In genomic region chr16:96159091-96159731, GRCm38 (mm10) we compare ENCODE assay signal across 9 mouse cellular contexts. TPM values are rescaled to one million over a fixed set of nuclear protein-coding genes. Genes with fewer than 3 reads are reported as not detected.
DNase-seq lines count a peak whose midpoint lies in the region; ATAC-seq and TF ChIP-seq lines count a peak whose summit lies in the region.
"Had no signal": no experiment of that assay in that cellular context is flagged by ENCODE, and none has a peak within 500 bp of the region (broad histone marks: within the 10 kb centered on the region; RNA-seq: fewer than 3 reads in every experiment).

No protein-coding gene starts in this region.

- H3K4me1 ChIP-seq in intestine, embryonic 16.5 days (ENCODE audit: control insufficient read depth, insufficient read depth, low read length), result peaks cover 5% of the 10 kb centered on the region; the same call in 1 of the 2 replicates
- H3K4me1 ChIP-seq in liver, embryonic 13.5 days (replicated peaks), result peaks cover 12% of the 10 kb centered on the region; the same call in 1 of the 2 replicates
- no peaks in the 10 kb centered on the region; the same call in 1 of the 2 replicates for H3K4me1 ChIP-seq in stomach, postnatal 0 days (replicated peaks; ENCODE audit: control insufficient read depth, insufficient read depth)

- ATAC-seq in intestine, embryonic 16.5 days, result peak; percentile 85
- peak; percentile 76 for ATAC-seq in liver, embryonic 13.5 days (ENCODE audit: low read depth)
- peak; percentile 82 for ATAC-seq in stomach, postnatal 0 days (ENCODE audit: low FRiP score, low TSS enrichment)

- peak overlapping the region; percentile 94 for H3K9ac ChIP-seq in intestine, embryonic 16.5 days (ENCODE audit: low read depth, low read length)
- peak overlapping the region; percentile 79 for H3K9ac ChIP-seq in liver, embryonic 13.5 days
- peak overlapping the region; percentile 88 for H3K9ac ChIP-seq in stomach, postnatal 0 days (ENCODE audit: low read length)

- WGBS in intestine, embryonic 16.5 days, result 2% methylated on average over 57 of the region's 67 CpGs
- WGBS in liver, embryonic 13.5 days (ENCODE audit: insufficient replicate concordance), result 1% methylated on average over 58 of the region's 67 CpGs
- WGBS in stomach, postnatal 0 days, result 3% methylated on average over 58 of the region's 67 CpGs

- H3K27me3 ChIP-seq in intestine, embryonic 16.5 days (replicated peaks; ENCODE audit: control insufficient read depth, insufficient read depth, low read length), result no peaks in the 10 kb centered on the region
- peaks cover 12% of the 10 kb centered on the region; the same call in 1 of the 2 replicates for H3K27me3 ChIP-seq in liver, embryonic 13.5 days
- H3K27me3 ChIP-seq in stomach, postnatal 0 days (ENCODE audit: control insufficient read depth, insufficient read depth, low read length), result no peaks in the 10 kb centered on the region

- no peak for TF ChIP-seq EP300 in stomach, postnatal 0 days (optimal IDR thresholded peaks at IDR 0.05)

- H3K36me3 ChIP-seq in intestine, embryonic 16.5 days (ENCODE audit: control insufficient read depth, insufficient read depth, low read length), result no peaks in the 10 kb centered on the region
- 0 out of 2 replicates have a peak, but pooled peaks cover 5% of the 10 kb centered on the region for H3K36me3 ChIP-seq in liver, embryonic 13.5 days
- 0 out of 2 replicates have a peak, but pooled peaks cover 3% of the 10 kb centered on the region for H3K36me3 ChIP-seq in stomach, postnatal 0 days (ENCODE audit: control insufficient read depth, insufficient read depth, low read length)

- peak overlapping the region; percentile 76 for H3K27ac ChIP-seq in intestine, embryonic 16.5 days (ENCODE audit: low read length)
- peak overlapping the region; percentile 29; the same call in 1 of the 2 replicates for H3K27ac ChIP-seq in liver, embryonic 13.5 days
- H3K27ac ChIP-seq in stomach, postnatal 0 days (replicated peaks), result peak overlapping the region; percentile 86
- H3K27ac ChIP-seq: macrophage had no signal

- peak overlapping the region; percentile 74 for H3K4me3 ChIP-seq in intestine, embryonic 16.5 days (ENCODE audit: low read length)
- H3K4me3 ChIP-seq in liver, embryonic 13.5 days (replicated peaks), result peak overlapping the region; percentile 65
- H3K4me3 ChIP-seq in stomach, postnatal 0 days (ENCODE audit: low read depth, low read length), result peak overlapping the region; percentile 55

- TF ChIP-seq CTCF in stomach, postnatal 0 days (IDR thresholded peaks at IDR 0.05; ENCODE audit: low read depth), result peak; percentile 69

- H3K4me2 ChIP-seq in intestine, embryonic 16.5 days (ENCODE audit: low read depth, low read length), result peak overlapping the region; percentile 100
- peak overlapping the region; percentile 94 for H3K4me2 ChIP-seq in liver, embryonic 13.5 days
- peak overlapping the region; percentile 98 for H3K4me2 ChIP-seq in stomach, postnatal 0 days (replicated peaks; ENCODE audit: low read depth)

- peak; percentile 37 to 57 for DNase-seq in layer of hippocampus, postnatal 25 days (ENCODE audit: extremely low spot score in 1 of 2, low spot score in 1 of 2)
- DNase-seq in layer of hippocampus, adult 9-11 months, result no peak
- peak; percentile 89 for DNase-seq in embryo, embryonic 11 days
- DNase-seq in heart, adult 18-20 months, result peak; percentile 54 to 71
- peak; percentile 33 for DNase-seq in liver, embryonic 13.5 days
- DNase-seq in natural killer cell, adult 2 months (ENCODE audit: low spot score in 2 of 2), result peak; percentile 12 to 29
- DNase-seq in stomach, postnatal 0 days (ENCODE audit: low spot score), result peak; percentile 79

- H3K9me3 ChIP-seq in intestine, embryonic 16.5 days (ENCODE audit: control insufficient read depth, low read length), result no peaks in the 10 kb centered on the region
- no peaks in the 10 kb centered on the region for H3K9me3 ChIP-seq in liver, embryonic 13.5 days (replicated peaks)
- no peaks in the 10 kb centered on the region for H3K9me3 ChIP-seq in stomach, postnatal 0 days (ENCODE audit: control insufficient read depth, low read length)

RNA-seq across cellular contexts. Expression of gene Wrb, which starts 14.0 kb away (rescaled TPM):
- 10 to 100 TPM; 58.1 to 75.6 TPM for total RNA-seq in layer of hippocampus, postnatal 25 days (2021)
- total RNA-seq in heart, adult 18-20 months (2021), result 10 to 100 TPM; 14.3 to 19.5 TPM
- 46.9 and 53.2 TPM in 2 replicates for polyA plus RNA-seq in intestine, embryonic 16.5 days (2015; fragmentation: Nextera tagmentation; extraction: Ambion mirVana)
- polyA plus RNA-seq in liver, embryonic 13.5 days (2015; fragmentation: Nextera tagmentation; extraction: Ambion mirVana), result 19.1 and 22.4 TPM in 2 replicates
- polyA plus RNA-seq in stomach, postnatal 0 days (2015; fragmentation: Nextera tagmentation; extraction: Ambion mirVana), result 29.9 and 33.1 TPM in 2 replicates

RNA-seq across cellular contexts. Expression of gene Hmgn1, which starts 31.7 kb away (rescaled TPM):
- total RNA-seq in layer of hippocampus, postnatal 25 days (2021), result 10 to 100 TPM; 64.8 to 77.2 TPM
- total RNA-seq in heart, adult 18-20 months (2021), result 10 to 100 TPM; 46.5 to 57.6 TPM
- 404 and 487 TPM in 2 replicates for polyA plus RNA-seq in intestine, embryonic 16.5 days (2015; fragmentation: Nextera tagmentation; extraction: Ambion mirVana)
- polyA plus RNA-seq in liver, embryonic 13.5 days (2015; fragmentation: Nextera tagmentation; extraction: Ambion mirVana), result 173 and 234 TPM in 2 replicates
- polyA plus RNA-seq in stomach, postnatal 0 days (2015; fragmentation: Nextera tagmentation; extraction: Ambion mirVana), result 334 and 365 TPM in 2 replicates

RNA-seq across cellular contexts. Expression of gene Lca5l, which starts 32.9 kb away (rescaled TPM):
- total RNA-seq in layer of hippocampus, postnatal 25 days (2021), result 1 to 10 TPM; 1.5 to 2.3 TPM
- total RNA-seq in heart, adult 18-20 months (2021), result under 1 TPM; 0.45 to 0.59 TPM
- 0.43 and 0.50 TPM in 2 replicates for polyA plus RNA-seq in intestine, embryonic 16.5 days (2015; fragmentation: Nextera tagmentation; extraction: Ambion mirVana)
- 0.13 and 0.21 TPM in 2 replicates for polyA plus RNA-seq in liver, embryonic 13.5 days (2015; fragmentation: Nextera tagmentation; extraction: Ambion mirVana)
- 1.1 and 1.4 TPM in 2 replicates for polyA plus RNA-seq in stomach, postnatal 0 days (2015; fragmentation: Nextera tagmentation; extraction: Ambion mirVana)
- polyA plus RNA-seq: macrophage had no signal

RNA-seq across cellular contexts. Expression of gene Sh3bgr, which starts 41.0 kb away (rescaled TPM):
- total RNA-seq in layer of hippocampus, postnatal 25 days (2021), result 1 to 10 TPM; 2.3 to 2.7 TPM
- total RNA-seq in heart, adult 18-20 months (2021), result 100 to 1,000 TPM; 287 to 304 TPM
- 31.6 and 33.1 TPM in 2 replicates for polyA plus RNA-seq in intestine, embryonic 16.5 days (2015; fragmentation: Nextera tagmentation; extraction: Ambion mirVana)
- polyA plus RNA-seq in liver, embryonic 13.5 days (2015; fragmentation: Nextera tagmentation; extraction: Ambion mirVana), result 1.2 and 1.5 TPM in 2 replicates
- 32.1 and 35.6 TPM in 2 replicates for polyA plus RNA-seq in stomach, postnatal 0 days (2015; fragmentation: Nextera tagmentation; extraction: Ambion mirVana)
- polyA plus RNA-seq: macrophage had no signal

Comparison
In these comparisons a context has a peak if more than half of its experiments do, and no peak if none do; other contexts are left out.
1. H3K27ac ChIP-seq: peak in every context shown above with its lines; median percentile 86 in stomach, postnatal 0 days; 76 in intestine, embryonic 16.5 days; 29 in liver, embryonic 13.5 days.